Mouse (Mus musculus) forebrain, embryonic 11.5 days (tissue): ENCODE measurements around the gene Lias. TPM values are rescaled to one million over a fixed set of nuclear protein-coding genes. Genes with fewer than 3 reads are reported as not detected.

Experiments used
- ATAC-seq: fragments of 200-750 bp; cut with Nextera tagmentation; replicated peaks from 2 replicates; pipeline ENCODE4 v1.8.0; 2017; ENCODE audit warnings: moderate TSS enrichment; ENCODE audit not compliant: low FRiP score
- DNase-seq: peaks from one replicate; pipeline ENCODE4 v3.0.0-alpha.2; 2017; ENCODE audit warnings: low spot score
- H3K27ac ChIP-seq: fragments of 300-500 bp; sonication (generic); 2 replicates; pipeline ENCODE4 v1.5.1; 2014; ENCODE audit warnings: low read depth, low read length
- H3K27me3 ChIP-seq: fragments of 300-500 bp; sonication (generic); 2 replicates; pipeline ENCODE4 v1.6.1; 2014; ENCODE audit warnings: mild to moderate bottlenecking, low read length, mixed read lengths; ENCODE audit not compliant: control insufficient read depth, insufficient read depth
- H3K36me3 ChIP-seq: fragments of 300-500 bp; sonication (generic); 2 replicates; pipeline ENCODE4 v1.6.1; 2014; ENCODE audit warnings: mild to moderate bottlenecking, low read length, moderate library complexity, mixed read lengths; ENCODE audit not compliant: control insufficient read depth, insufficient read depth
- H3K4me1 ChIP-seq: fragments of 300-500 bp; sonication (generic); replicated peaks from 2 replicates; pipeline ENCODE4 v1.6.1; 2014; ENCODE audit warnings: low read length, mixed read lengths; ENCODE audit not compliant: control insufficient read depth, insufficient read depth
- H3K4me2 ChIP-seq: fragments of 300-500 bp; sonication (generic); 2 replicates; pipeline ENCODE4 v1.6.1; 2014; ENCODE audit warnings: low read depth, mild to moderate bottlenecking, low read length, moderate library complexity, mixed read lengths; ENCODE audit not compliant: severe bottlenecking
- H3K4me3 ChIP-seq: fragments of 300-500 bp; sonication (generic); 2 replicates; pipeline ENCODE4 v1.5.1; 2014; ENCODE audit warnings: low read depth, low read length
- H3K9ac ChIP-seq: fragments of 300-500 bp; sonication (generic); 2 replicates; pipeline ENCODE4 v1.6.1; 2014; ENCODE audit warnings: low read length
- H3K9me3 ChIP-seq: fragments of 300-500 bp; sonication (generic); 2 replicates; pipeline ENCODE4 v1.6.1; 2016; ENCODE audit warnings: low read length, mixed read lengths; ENCODE audit not compliant: control insufficient read depth
- WGBS: fragments of 180-500 bp; shearing (Covaris S2); extraction: QIAGEN DNeasy Blood & Tissue Kit; methylation state at CpG from one replicate; pipeline ENCODE4 v1.1.7; 2014; 5-methylcytosine and 5-hydroxymethylcytosine counted together
- polyA plus RNA-seq: library from polyadenylated mRNA; unstranded; fragments of >200 nt; fragmentation: Nextera tagmentation; extraction: Ambion mirVana; gene quantifications from 2 replicates; pipeline ENCODE4 v1.2.1, GENCODE M21; 2014

The Lias gene
- 67.5 and 70.0 TPM in 2 replicates for polyA plus RNA-seq

- Histone ChIP-seq H3K4me2 (peak within 1 kb of the TSS; percentile 80), H3K27ac (peak within 1 kb of the TSS; percentile 82), H3K4me3 (peak within 1 kb of the TSS; percentile 97), H3K27me3 (no peaks in the 10 kb centered on the region), H3K4me1 (peaks cover 7% of the 10 kb centered on the region), H3K9me3 (no peaks in the 10 kb centered on the region), H3K9ac (peak within 1 kb of the TSS; percentile 98), H3K36me3 (peaks cover 15% of the 10 kb centered on the region; the same call in 1 of the 2 replicates)
- whole genome bisulfite sequencing: under 1% methylated on average over 83 of the region's 83 CpGs
- peak; percentile 97 for ATAC-seq
- peak; percentile 99 for DNase-seq
Observed at GRCm38 (mm10) chr5:65390648-65391644, at the start of gene Lias, which contains the start of gene Rpl9. TSS of gene Lias (plus strand) at chr5:65391497. TSS of gene Rpl9 (minus strand) at chr5:65391444.

GRCm38 (mm10) chr5:65348168-65348567, 43.1 kb upstream of the Lias start, which contains the start of gene Klb:
TSS of gene Klb (plus strand) at chr5:65348314.
- DNase-seq (no peak), ATAC-seq (no peak)
- Histone ChIP-seq H3K36me3 (no peaks in the 10 kb centered on the region), H3K4me3 (no peak within 1 kb of the TSS), H3K4me1 (0 out of 2 replicates have a peak, but pooled peaks cover 2% of the 10 kb centered on the region), H3K27ac (no peak within 1 kb of the TSS), H3K27me3 (no peaks in the 10 kb centered on the region), H3K4me2 (no peak within 1 kb of the TSS), H3K9ac (no peak within 1 kb of the TSS), H3K9me3 (no peaks in the 10 kb centered on the region)
- 61% methylated on average over 15 of the region's 15 CpGs for WGBS

GRCm38 (mm10) chr5:65350508-65350907, 40.8 kb upstream of the Lias start:
- H3K9me3 ChIP-seq: no peaks in the 10 kb centered on the region
- DNase-seq (no peak), ATAC-seq (no peak)
- no peak overlapping the region for H3K9ac ChIP-seq
- H3K4me2 ChIP-seq: no peak overlapping the region
- no peaks in the 10 kb centered on the region for H3K27me3 ChIP-seq
- WGBS: 79% methylated on average over 10 of the region's 10 CpGs
- H3K36me3 ChIP-seq: no peaks in the 10 kb centered on the region
- H3K27ac ChIP-seq: no peak overlapping the region
- H3K4me1 ChIP-seq: 0 out of 2 replicates have a peak, but pooled peaks cover 2% of the 10 kb centered on the region
- H3K4me3 ChIP-seq: no peak overlapping the region

GRCm38 (mm10) chr5:65354097-65354496, 37.2 kb upstream of the Lias start:
- H3K27me3 ChIP-seq: no peaks in the 10 kb centered on the region
- no peak for DNase-seq
- H3K4me3 ChIP-seq: no peak overlapping the region
- WGBS: 91% methylated on average over 3 of the region's 3 CpGs
- no peak overlapping the region for H3K9ac ChIP-seq
- no peak for ATAC-seq
- H3K27ac ChIP-seq: no peak overlapping the region
- H3K4me1 ChIP-seq: 0 out of 2 replicates have a peak, but pooled peaks cover 2% of the 10 kb centered on the region
- no peaks in the 10 kb centered on the region for H3K9me3 ChIP-seq
- H3K36me3 ChIP-seq: no peaks in the 10 kb centered on the region
- no peak overlapping the region for H3K4me2 ChIP-seq

GRCm38 (mm10) chr5:65354985-65355384, 36.3 kb upstream of the Lias start:
- no peak overlapping the region for H3K4me3 ChIP-seq
- DNase-seq (no peak), ATAC-seq (no peak)
- H3K27ac ChIP-seq: no peak overlapping the region
- no peaks in the 10 kb centered on the region for H3K36me3 ChIP-seq
- no peak overlapping the region for H3K9ac ChIP-seq
- no peak overlapping the region for H3K4me2 ChIP-seq
- H3K27me3 ChIP-seq: no peaks in the 10 kb centered on the region
- H3K4me1 ChIP-seq: no peaks in the 10 kb centered on the region
- H3K9me3 ChIP-seq: no peaks in the 10 kb centered on the region
- 78% methylated on average over 5 of the region's 5 CpGs for WGBS

- Histone ChIP-seq H3K4me1 (no peaks in the 10 kb centered on the region), H3K27ac (no peak overlapping the region), H3K9ac (no peak overlapping the region), H3K4me2 (no peak overlapping the region), H3K36me3 (no peaks in the 10 kb centered on the region), H3K9me3 (no peaks in the 10 kb centered on the region), H3K27me3 (no peaks in the 10 kb centered on the region), H3K4me3 (no peak overlapping the region)
- 86% methylated on average over 6 of the region's 6 CpGs for WGBS
- DNase-seq: no peak
- ATAC-seq: no peak
Observed at GRCm38 (mm10) chr5:65356851-65357250, 34.4 kb upstream of the Lias start.

- no peak for DNase-seq
- H3K4me1 ChIP-seq: no peaks in the 10 kb centered on the region
- H3K9ac ChIP-seq: no peak overlapping the region
- H3K4me3 ChIP-seq: no peak overlapping the region
- H3K4me2 ChIP-seq: no peak overlapping the region
- H3K36me3 ChIP-seq: no peaks in the 10 kb centered on the region
- H3K27ac ChIP-seq: no peak overlapping the region
- ATAC-seq: no peak
- H3K9me3 ChIP-seq: no peaks in the 10 kb centered on the region
- WGBS: 94% methylated on average over 3 of the region's 3 CpGs
- no peaks in the 10 kb centered on the region for H3K27me3 ChIP-seq
Observed at GRCm38 (mm10) chr5:65357771-65358170, 33.5 kb upstream of the Lias start.

- no peak overlapping the region for H3K4me2 ChIP-seq
- H3K27me3 ChIP-seq: no peaks in the 10 kb centered on the region
- WGBS: 88% methylated on average over 11 of the region's 11 CpGs
- no peak overlapping the region for H3K27ac ChIP-seq
- no peaks in the 10 kb centered on the region for H3K4me1 ChIP-seq
- ATAC-seq (no peak), DNase-seq (no peak)
- no peak overlapping the region for H3K4me3 ChIP-seq
- H3K9me3 ChIP-seq: no peaks in the 10 kb centered on the region
- no peak overlapping the region for H3K9ac ChIP-seq
- no peaks in the 10 kb centered on the region for H3K36me3 ChIP-seq
Observed at GRCm38 (mm10) chr5:65367837-65368236, 23.5 kb upstream of the Lias start.
